Mouse (Mus musculus) olfactory bulb, adult 2 months (tissue): ENCODE results near the gene Cdh4. TPM values are rescaled to one million over a fixed set of nuclear protein-coding genes. Genes with fewer than 3 reads are reported as not detected.

Experiments used
- H3K27ac ChIP-seq: fragments of 200-500 bp; 2 replicates; pipeline ENCODE4 v1.5.1; 2012; ENCODE audit warnings: low read depth, low read length; ENCODE audit not compliant: insufficient read depth
- H3K4me1 ChIP-seq: fragments of 200-500 bp; 2 replicates; pipeline ENCODE4 v1.6.1; 2012; ENCODE audit warnings: low read length; ENCODE audit not compliant: control insufficient read depth, insufficient read depth
- H3K4me3 ChIP-seq: fragments of 200-500 bp; 2 replicates; pipeline ENCODE4 v1.5.1; 2012; ENCODE audit warnings: mild to moderate bottlenecking, low read depth, low read length, moderate library complexity; ENCODE audit not compliant: insufficient read depth
- CTCF ChIP-seq: fragments of 200-500 bp; IDR thresholded peaks from 2 replicates; pipeline ENCODE4 v1.5.1; 2012; ENCODE audit warnings: low read depth, mild to moderate bottlenecking, low read length, moderate library complexity; ENCODE audit not compliant: insufficient read depth
- POLR2A ChIP-seq: fragments of 200-500 bp; IDR thresholded peaks from 2 replicates; pipeline ENCODE4 v1.6.1; 2012; ENCODE audit warnings: mild to moderate bottlenecking, low read depth, low read length, moderate library complexity; ENCODE audit not compliant: insufficient read depth
- whole genome bisulfite sequencing: fragments of 180-500 bp; shearing (Covaris S2); methylation state at CpG from one replicate; pipeline ENCODE4 v1.1.7; 2018; 5-methylcytosine and 5-hydroxymethylcytosine counted together
- polyA plus RNA-seq: library from polyadenylated mRNA; stranded (reverse); fragments of >200 nt; gene quantifications from 2 replicates; pipeline ENCODE4 v1.2.4, GENCODE M21; 2012; ENCODE audit warnings: low replicate concordance; ENCODE audit not compliant: missing spikeins, insufficient read depth, insufficient read length

Cdh4 gene
- polyA plus RNA-seq, 1 experiment = not detected

- 64% methylated on average over 8 of the region's 8 CpGs for WGBS
- TF ChIP-seq CTCF (peak; percentile 35; the same call in 1 of the 2 replicates), POLR2A (no peak)
- Histone ChIP-seq H3K4me3 (no peak overlapping the region), H3K4me1 (peaks cover 22% of the 10 kb centered on the region), H3K27ac (no peak overlapping the region)
Observed at GRCm38 (mm10) chr2:179729002-179729401, 286.8 kb downstream of the Cdh4 start.

GRCm38 (mm10) chr2:179729802-179730201, 287.6 kb downstream of the Cdh4 start:
- Histone ChIP-seq H3K4me3 (no peak overlapping the region), H3K4me1 (peaks cover 22% of the 10 kb centered on the region), H3K27ac (no peak overlapping the region)
- 82% methylated on average over 4 of the region's 4 CpGs for WGBS
- TF ChIP-seq CTCF (no peak), POLR2A (no peak)

GRCm38 (mm10) chr2:179733141-179733831, 291.1 kb downstream of the Cdh4 start:
- H3K27ac ChIP-seq = no peak overlapping the region
- peaks cover 22% of the 10 kb centered on the region for H3K4me1 ChIP-seq
- 37% methylated on average over 16 of the region's 16 CpGs for WGBS
- TF ChIP-seq POLR2A = no peak
- TF ChIP-seq CTCF = no peak
- no peak overlapping the region for H3K4me3 ChIP-seq

GRCm38 (mm10) chr2:179742419-179742818, 300.2 kb downstream of the Cdh4 start:
- H3K27ac ChIP-seq = no peak overlapping the region
- TF ChIP-seq POLR2A (no peak), CTCF (no peak)
- 86% methylated on average over 1 of the region's 1 CpGs for WGBS

GRCm38 (mm10) chr2:179742828-179743227, 300.6 kb downstream of the Cdh4 start:
- no peak overlapping the region for H3K27ac ChIP-seq
- TF ChIP-seq CTCF = no peak
- no peak for TF ChIP-seq POLR2A
- no peak overlapping the region for H3K4me3 ChIP-seq
- H3K4me1 ChIP-seq = peaks cover 18% of the 10 kb centered on the region
- 70% methylated on average over 6 of the region's 6 CpGs for WGBS

More at GRCm38 (mm10) chr2:179742419-179742818, 300.2 kb downstream of the Cdh4 start:
- Histone ChIP-seq H3K4me3 (no peak overlapping the region), H3K4me1 (peaks cover 18% of the 10 kb centered on the region)

GRCm38 (mm10) chr2:179746491-179746890, 304.3 kb downstream of the Cdh4 start:
- WGBS = 81% methylated on average over 7 of the region's 7 CpGs
- no peak overlapping the region for H3K4me3 ChIP-seq
- H3K27ac ChIP-seq = no peak overlapping the region
- peaks cover 31% of the 10 kb centered on the region for H3K4me1 ChIP-seq
- TF ChIP-seq CTCF = no peak
- no peak for TF ChIP-seq POLR2A

GRCm38 (mm10) chr2:179749399-179749798, 307.2 kb downstream of the Cdh4 start:
- no peak overlapping the region for H3K4me3 ChIP-seq
- TF ChIP-seq CTCF = no peak
- no peak for TF ChIP-seq POLR2A
- H3K27ac ChIP-seq = peak overlapping the region; percentile 45
- 24% methylated on average over 3 of the region's 3 CpGs for WGBS
- peaks cover 24% of the 10 kb centered on the region for H3K4me1 ChIP-seq

GRCm38 (mm10) chr2:179753811-179754210, 311.6 kb downstream of the Cdh4 start:
- 62% methylated on average over 9 of the region's 9 CpGs for WGBS
- H3K27ac ChIP-seq = no peak overlapping the region
- no peak overlapping the region for H3K4me3 ChIP-seq
- peaks cover 36% of the 10 kb centered on the region for H3K4me1 ChIP-seq
- TF ChIP-seq CTCF (no peak), POLR2A (no peak)

- WGBS = 86% methylated on average over 11 of the region's 11 CpGs
- H3K4me1 ChIP-seq = peaks cover 28% of the 10 kb centered on the region
- H3K4me3 ChIP-seq = no peak overlapping the region
- TF ChIP-seq POLR2A (no peak), CTCF (no peak)
- H3K27ac ChIP-seq = no peak overlapping the region
Observed at GRCm38 (mm10) chr2:179754776-179755175, 312.5 kb downstream of the Cdh4 start.
